Mouse (Mus musculus): ENCODE measurements around the gene Dicer1.

- TF ChIP-seq POLR2A (IDR thresholded peaks at IDR 0.05; ENCODE audit: insufficient read length, low read depth) (no peak), MAX (IDR thresholded peaks at IDR 0.05; ENCODE audit: low read depth) (no peak), TCF12 (IDR thresholded peaks at IDR 0.05; ENCODE audit: insufficient read depth, poor library complexity, severe bottlenecking) (no peak), REST (IDR thresholded peaks at IDR 0.05; ENCODE audit: insufficient read depth, insufficient read length) (no peak)
Observed at GRCm38 (mm10) chr12:104765761-104766160, 14.0 kb upstream of the Dicer1 start.
